Mouse (Mus musculus): ENCODE results near the gene Hoxb5. TPM values are rescaled to one million over a fixed set of nuclear protein-coding genes. Genes with fewer than 3 reads are reported as not detected.

Hoxb5 gene
- total RNA-seq, 2 experiments from 2014 or later, result 0.10 to 0.14 TPM

DNA sequence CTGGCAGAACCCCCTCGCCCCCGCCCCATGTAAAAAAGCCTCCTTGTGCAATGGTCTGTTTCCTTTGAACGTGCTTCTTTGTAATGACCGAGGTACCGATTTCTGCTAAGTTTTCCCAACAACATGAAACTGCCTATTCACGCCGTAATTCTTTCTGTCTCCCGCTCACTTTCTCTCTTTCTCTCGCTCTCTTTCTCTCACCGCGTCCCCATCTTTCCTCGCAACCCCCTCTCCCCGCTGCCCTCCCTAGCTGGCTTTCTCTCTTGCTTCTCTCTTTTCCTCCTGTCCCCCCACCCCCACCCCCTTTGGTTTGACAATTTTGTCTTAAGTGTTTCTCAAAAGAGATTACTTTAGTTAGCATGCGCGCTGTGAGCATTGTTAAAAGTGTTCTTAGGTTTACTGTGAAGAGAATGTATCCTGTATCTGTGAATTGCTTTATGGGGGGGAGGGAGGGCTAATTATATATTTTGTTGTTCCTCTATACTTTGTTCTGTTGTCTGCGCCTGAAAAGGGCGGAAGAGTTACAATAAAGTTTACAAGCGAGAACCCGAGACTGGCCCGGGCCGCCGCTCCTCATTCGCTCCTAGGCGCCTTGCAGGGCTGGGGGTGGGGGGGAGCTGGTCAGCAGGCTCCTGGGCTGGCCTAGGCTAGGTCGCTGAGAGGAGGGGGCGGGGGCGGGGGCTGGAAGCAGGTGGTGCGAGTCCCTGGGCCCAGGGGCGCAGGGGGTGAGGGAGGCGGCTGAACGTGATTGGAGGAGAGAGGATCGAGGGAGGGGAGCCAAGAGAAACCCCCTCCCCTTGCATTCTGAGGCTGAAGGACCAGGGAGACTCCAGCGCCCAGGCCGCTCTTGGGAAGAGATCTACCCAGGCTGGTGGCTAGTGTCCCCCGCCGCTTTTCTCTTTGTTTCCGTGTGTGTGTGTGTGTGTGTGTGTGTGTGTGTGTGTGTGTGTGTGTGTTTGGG is 18.1 kb upstream of the Hoxb5 start:
- intact Hi-C loops (cut with DNase I), result no loop called here
- no peak for DNase-seq (ENCODE audit: low spot score)

DNA sequence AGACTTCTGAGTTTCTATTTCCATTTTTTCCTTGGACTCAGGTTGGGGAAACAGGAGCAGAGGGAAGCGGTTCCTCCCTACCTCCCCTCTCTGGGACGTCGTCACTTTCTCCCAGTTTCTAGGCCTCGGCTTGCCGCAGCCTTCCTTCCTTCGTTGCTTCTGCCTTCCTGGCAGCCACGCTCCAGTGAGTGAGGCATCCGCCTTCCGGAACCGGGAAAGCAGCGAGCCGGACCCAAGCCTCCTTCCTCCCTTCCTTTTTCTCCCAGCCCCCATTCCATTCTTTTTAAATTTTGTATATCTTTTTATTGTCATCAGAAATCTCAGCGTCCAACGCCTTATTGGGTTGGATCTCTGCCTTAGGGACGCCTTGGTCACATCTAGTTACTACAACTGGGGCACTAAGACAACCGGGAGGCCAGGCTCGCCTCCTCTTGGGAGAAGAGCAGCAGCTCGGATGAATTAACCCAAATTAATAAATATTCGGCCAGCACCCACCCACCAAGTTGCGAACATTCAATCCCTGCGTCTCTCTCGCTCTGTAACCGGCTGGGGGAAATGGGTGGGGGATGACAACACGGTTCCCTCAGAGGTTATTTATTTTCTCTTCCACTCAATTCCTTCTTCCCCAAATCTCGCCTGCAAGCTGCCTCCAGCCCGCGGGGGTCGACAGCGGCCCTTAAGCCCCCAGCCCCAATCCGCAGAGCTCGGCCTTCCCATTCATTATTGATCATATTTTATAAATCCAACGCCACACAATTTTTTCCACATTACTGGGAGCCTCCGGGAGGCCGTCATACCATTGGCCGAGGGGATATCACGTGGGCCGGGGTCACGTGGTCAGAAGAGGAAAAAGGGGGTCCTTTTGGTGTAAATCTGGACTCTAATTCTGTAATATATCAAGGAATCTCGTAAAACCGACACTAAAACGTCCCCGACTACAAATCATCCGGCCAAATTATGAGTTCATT is 17.1 kb upstream of the Hoxb5 start, which contains the start of gene Hoxb7:
Gene Hoxb7 (plus strand): TSS at position 853 of the 968 bp plus-strand sequence.
- intact Hi-C loops (cut with DNase I), result no loop called here
- no peak for DNase-seq (ENCODE audit: low spot score)

DNA sequence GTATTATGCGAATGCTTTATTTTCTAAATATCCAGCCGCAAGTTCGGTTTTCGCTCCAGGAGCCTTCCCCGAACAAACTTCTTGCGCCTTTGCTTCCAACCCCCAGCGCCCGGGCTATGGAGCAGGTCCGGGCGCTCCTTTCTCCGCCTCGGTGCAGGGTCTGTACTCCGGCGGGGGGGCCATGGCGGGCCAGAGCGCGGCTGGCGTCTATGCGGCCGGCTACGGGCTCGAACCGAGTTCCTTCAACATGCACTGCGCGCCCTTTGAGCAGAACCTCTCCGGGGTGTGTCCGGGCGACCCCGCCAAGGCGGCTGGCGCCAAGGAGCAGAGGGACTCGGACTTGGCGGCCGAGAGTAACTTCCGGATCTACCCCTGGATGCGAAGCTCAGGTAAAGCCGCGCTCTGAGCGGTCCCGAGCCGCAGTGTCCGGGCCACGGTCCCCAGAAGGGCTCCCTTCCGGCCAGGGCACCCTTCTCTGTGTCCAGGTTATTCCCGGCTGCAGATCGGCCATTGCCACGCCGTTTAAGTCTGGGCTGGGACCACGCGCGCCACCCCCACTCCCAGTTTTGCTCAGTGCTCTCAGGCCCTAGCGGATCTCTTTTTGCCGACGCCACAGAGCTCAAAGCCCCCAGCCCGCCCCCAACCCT is 16.3 kb upstream of the Hoxb5 start:
- intact Hi-C loops (cut with DNase I), result no loop called here
- DNase-seq (ENCODE audit: low spot score), result no peak

DNA sequence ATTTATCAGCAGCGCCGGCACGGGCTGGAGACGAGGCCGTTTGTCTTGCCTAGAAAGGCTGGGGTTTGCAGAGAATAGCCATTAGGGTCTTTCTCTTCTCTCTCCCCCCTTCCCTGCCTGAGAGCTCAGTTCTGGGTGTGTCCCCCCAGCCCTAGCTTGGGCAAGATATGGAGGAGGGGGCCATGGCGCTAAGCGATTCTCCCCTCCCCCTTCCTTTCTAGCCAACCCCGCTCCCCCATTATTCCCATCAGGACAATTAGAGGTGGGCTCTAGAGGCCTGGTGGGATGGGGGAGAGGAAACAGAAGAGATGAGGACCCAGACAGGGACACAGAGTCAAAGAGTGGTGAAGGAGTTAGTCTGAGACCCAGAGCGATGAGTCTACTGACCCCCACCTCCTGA is 15.7 kb upstream of the Hoxb5 start:
- intact Hi-C loops (cut with DNase I), result no loop called here
- no peak for DNase-seq (ENCODE audit: low spot score)

DNA sequence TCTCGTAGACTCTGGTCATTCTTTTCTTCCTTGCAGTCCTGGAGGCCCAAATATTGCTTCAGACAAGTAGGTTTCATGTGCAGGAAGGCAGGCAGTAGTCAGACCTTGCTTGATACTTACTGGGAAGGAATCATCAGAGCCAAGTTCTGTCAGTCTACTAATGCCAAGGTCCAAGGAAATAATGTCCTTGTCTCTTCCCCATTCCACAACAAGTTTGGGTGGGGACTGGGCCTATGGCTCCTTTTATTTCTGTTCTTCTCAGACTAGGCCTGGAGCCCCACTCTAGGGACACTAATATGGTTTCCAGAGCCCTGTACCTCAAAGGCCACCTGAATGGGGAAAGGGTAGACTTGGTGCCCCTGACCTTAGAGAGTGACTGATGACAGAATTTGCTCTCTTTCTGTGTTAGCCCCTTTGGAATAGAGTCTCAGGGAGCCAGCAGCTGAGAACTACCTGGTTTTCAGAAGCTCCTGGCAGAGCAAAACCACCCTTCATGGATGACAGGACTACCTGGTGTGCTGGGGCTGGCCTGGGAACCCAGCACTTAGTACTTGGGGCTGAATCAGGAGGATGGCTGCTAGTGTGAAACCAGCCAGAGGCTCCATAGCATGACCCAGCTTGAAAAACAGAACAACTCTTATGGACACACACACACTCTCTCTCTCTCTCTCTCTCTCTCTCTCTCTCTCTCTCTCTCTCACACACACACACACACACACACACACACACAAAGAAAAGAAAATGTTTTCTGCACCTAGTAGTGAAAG is 14.5 kb upstream of the Hoxb5 start:
- no peak for DNase-seq (ENCODE audit: low spot score)
- intact Hi-C loops (cut with DNase I), result no loop called here

DNA sequence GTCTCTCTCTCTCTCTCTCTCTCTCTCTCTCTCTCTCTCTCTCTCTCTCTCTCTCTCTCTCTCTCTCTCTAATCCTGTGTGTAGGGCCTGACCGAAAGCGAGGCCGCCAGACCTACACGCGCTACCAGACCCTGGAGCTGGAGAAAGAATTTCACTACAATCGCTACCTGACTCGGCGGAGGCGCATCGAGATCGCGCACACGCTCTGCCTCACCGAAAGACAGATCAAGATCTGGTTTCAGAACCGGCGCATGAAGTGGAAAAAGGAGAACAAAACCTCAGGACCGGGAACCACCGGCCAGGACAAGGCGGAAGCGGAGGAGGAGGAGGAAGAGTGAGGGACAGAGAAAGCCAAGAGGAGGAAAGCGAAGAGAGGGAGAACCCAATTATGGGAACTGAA is 13.8 kb upstream of the Hoxb5 start:
- intact Hi-C loops (cut with DNase I), result no loop called here
- no peak for DNase-seq (ENCODE audit: low spot score)

DNA sequence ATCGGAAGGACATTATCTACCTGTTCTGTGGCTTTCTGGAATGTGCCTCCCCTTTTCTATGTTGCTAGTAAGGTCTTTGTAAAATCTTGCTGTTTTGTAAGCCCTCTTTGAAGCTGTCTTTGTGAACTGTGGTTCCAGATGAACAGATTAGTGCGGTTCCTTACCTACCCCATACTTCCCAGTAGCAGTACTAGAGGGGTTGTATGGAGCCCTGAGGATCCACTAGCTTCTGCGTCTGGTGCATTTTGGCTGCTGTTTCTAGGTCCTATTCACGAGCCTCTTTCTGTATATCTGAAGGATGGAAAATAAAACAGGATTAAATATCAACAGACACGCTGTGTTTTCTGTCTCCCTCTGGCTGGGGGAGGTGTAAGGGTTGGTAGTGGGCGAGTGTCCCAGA is 13.3 kb upstream of the Hoxb5 start:
- intact Hi-C loops (cut with DNase I), result no loop called here
- DNase-seq (ENCODE audit: low spot score), result no peak

DNA sequence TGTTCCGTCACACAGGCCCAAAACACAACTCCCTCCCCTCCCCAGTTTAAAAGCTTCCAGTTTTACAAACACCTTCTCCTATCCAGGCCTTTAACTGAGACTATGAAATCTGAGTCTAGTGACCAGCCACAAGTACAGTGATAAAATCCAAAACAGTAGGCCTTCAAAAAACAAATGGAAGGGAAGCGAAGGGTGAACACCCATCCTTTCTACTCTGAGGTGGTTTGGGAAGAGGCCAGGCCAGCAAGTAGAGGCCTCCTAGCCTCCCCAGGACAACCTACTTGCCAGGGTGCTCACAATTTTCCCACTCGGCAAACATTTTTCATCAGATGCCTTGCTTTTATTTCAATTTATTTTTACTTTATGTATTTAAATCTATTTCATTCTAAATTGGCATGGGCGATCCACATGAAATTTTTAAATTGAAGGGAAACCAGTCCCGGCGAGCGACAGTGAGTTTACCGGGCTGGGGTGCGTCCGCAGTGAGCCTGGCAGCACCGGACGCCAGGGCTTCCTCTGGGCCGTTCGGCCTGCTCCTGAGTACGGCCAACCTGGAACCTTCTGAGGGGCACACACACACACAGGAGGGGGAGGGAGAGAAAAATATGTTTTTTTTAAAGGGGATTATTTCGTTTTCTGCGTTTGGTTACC is 12.3 kb upstream of the Hoxb5 start:
- intact Hi-C loops (cut with DNase I), result no loop called here
- no peak for DNase-seq (ENCODE audit: low spot score)

DNA sequence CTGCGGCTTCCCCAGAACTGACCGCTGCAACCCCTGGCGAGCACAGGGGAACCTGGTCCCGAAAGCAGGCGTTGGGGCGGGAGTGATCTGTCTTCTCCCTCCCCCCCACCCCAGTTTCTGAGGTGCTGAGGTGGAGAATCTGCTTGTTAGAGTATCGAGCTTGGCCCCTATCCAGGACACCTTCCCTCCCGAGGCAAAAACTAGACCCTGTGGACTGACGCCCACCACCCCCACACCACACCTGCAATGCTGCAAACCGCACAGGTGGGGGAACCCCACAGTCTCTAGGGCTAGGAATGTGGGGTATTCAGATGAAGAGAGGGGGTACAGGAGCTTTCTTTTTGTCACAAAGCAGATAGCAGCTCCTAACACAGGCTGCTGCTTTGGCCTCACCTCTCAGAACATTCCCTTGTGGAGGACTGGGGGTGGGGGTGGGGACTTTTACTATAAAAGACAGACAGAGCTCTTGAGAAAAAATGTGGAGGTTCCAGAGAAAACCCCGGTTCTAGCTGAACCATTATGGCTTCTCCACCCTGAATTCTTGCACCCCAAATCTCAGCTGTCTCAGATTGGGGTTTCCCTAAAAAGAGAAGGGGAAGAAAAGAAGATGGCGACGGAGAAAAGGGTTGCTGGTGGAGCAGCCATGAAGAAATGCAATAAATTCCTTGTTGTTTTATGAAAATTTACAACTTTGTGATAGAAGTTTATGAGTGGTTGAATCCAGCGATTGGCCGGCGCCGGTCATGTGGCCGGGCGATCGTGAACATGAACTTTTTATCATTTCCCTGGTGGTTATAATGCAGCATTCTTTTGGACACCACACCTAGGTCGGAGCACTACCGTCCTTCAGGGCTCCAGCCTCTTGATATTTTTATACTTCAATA is 11.2 kb upstream of the Hoxb5 start, which contains the start of gene Hoxb6:
Gene Hoxb6 (plus strand): TSS at position 796 of the 884 bp plus-strand sequence.
- intact Hi-C loops (cut with DNase I), result no loop called here

DNA sequence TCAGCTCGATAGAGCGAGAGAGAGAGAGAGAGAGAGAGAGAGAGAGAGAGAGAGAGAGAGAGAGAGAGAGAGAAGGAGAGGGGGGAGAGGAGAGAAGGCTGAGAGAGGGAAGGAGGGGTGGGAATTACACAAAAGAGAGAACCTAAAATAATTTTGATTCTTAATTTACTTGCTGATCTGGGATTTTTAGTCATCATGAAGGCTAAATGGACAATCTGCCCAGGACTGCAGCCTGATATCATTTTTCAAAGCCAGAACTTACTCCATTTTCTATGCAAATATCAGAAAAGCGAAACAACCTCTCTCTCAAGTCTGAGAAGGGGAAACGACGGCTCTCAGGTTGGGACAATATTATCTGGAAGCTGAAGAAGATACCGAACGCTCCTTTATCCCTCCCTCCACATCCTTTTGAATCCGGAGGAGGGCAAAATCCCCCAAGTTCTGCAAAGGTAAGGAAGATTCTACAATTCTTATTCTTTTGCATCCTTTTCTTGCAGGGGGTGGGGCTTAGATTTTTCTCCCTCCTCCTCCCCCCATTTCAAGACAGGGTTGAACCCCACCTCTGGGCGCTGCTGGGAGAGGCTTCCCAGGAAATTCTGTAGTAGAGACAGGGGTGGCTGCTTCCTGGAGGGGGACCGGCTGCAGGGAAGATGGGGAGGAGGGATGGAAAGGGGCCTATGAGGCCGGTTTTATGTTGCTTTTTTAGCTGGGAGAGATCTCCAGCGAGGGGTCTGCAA is 10.4 kb upstream of the Hoxb5 start:
- no peak for DNase-seq (ENCODE audit: low spot score)
- intact Hi-C loops (cut with DNase I), result no loop called here

More for the DNA sequence above, 11.2 kb upstream of the Hoxb5 start, which contains the start of gene Hoxb6:
- DNase-seq (ENCODE audit: low spot score), result no peak

DNA sequence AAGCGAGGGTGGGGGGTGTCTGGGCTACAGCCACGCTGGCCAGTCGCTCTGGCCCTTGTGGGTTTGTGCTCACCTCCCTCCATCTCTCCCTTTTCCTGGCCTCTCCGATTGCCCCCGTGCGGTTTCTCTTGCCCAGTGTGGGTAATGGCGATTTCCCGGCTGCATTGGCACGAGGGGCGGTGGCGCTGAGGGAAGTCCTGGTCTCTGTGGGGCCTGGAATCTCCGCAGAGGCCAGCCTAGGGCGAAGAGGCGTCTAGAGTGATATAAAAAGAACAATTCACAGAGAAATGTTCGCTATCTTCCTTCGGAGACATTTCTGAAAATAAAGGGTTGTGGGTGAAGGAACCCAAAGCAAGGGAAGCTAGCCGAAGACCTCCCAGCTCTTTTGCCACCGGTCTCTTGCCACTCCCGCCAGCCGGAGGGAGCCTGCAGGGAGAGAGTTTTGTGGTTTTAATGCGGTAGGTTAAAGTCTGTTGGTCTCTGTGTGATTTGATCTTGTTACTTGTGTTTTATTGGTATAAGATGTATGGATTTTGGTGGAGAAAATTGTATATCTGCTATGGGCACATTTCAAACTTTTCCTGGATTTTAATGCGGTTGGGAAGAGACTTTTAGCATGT is 9.7 kb upstream of the Hoxb5 start:
- intact Hi-C loops (cut with DNase I), result no loop called here
- no peak for DNase-seq (ENCODE audit: low spot score)

DNA sequence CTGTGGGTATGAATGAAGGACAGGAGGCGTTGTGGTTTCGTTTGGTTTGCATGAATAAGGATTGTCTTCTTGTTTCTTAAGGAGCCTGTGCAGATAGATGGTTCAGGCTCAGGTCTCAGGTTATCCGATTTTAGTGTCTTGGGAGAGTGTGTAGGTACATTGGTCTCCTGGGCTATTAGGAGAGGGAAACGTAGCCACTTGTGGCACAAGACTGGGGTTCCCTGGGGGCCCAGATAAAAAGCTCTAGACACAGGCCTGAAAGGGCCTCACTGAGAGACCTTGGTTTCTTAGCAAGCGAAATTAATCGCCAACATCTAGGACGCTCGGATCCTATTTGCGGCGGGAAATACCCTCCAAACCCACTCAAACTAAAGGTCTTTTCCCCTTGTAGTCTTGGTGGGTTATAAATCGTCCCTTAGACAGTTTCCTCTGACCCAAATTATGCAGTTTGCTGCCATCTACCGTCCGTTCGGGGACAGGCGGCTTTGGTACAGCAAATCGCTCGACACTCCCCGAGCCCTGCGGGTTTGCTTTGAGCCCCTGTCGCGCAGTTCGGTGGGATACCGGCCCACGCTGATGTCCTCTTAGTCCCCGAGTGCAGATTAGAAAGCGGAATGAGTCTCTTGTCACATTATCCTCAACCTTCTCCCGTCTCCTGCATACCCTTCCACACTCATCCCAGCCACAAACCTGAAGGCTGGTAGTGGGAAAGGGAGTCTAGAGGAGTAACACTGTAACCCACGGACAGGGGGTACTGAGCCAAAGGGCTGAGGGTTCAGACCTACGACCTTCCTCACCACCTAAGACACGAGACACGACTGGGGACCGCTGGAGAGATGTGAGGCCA is 8.7 kb upstream of the Hoxb5 start:
- no peak for DNase-seq (ENCODE audit: low spot score)
- intact Hi-C loops (cut with DNase I), result loop anchor here (2.0 kb wide), 1 partner anchor 16 kb away; no protein-coding TSS in a partner anchor

DNA sequence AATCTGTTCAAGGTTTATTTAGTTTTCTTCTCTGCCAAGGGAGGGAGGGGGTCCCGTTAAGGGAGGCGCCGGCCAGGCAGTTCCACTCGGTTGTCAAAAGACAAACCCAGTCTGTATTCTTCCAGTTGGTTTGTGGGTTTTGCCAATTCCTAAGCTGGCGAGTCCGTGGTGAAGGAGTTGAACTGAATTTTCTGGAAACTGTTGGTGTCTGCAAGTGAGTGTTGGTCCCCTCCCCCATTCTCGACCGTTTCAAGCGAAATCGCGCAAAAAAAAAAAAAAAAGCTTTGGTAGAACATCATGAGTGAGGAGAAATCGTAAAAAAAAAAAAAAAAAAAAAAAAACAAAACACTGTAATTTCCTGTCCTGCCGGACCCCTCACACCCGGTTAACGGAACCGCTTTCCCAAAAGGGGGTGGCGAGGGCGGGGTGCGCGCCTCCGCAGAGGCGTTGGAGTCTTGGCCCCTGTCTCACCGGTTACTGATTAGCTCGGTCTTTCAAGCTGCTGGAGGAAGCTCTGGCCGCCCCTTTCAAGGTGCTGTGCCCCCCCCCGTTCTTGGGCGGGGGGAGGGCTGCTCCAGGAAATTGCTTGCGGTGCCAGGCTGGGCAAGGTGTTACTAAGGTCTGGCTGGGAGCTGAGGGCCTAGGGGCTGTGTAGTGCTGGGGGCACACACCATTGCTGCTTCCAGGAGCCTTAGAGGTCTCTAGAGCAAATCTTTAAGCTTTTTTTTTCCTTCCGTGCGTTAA is 7.9 kb upstream of the Hoxb5 start:
- DNase-seq (ENCODE audit: low spot score), result no peak
- intact Hi-C loops (cut with DNase I), result loop anchor here (2.0 kb wide), 1 partner anchor 16 kb away; no protein-coding TSS in a partner anchor

DNA sequence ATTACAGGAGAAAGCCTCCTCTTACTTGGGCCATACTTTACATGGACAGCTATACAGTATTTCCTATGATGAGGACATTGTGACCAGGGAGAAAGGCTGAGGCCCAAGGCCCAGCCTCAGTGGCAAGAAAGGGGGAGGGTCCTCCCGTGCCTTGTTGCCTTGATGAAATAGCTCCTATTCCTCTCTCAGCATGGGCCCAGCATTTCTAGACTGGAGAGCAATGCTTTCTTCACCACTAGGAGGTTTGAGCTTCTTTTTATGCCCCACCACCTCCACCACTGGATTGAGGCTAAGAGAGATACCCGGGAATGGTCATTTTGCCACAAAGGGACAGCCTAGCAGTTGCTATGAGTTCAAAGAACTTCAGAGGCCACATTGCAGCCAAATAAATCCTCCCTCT is 6.1 kb upstream of the Hoxb5 start:
- DNase-seq (ENCODE audit: low spot score), result no peak
- intact Hi-C loops (cut with DNase I), result no loop called here

DNA sequence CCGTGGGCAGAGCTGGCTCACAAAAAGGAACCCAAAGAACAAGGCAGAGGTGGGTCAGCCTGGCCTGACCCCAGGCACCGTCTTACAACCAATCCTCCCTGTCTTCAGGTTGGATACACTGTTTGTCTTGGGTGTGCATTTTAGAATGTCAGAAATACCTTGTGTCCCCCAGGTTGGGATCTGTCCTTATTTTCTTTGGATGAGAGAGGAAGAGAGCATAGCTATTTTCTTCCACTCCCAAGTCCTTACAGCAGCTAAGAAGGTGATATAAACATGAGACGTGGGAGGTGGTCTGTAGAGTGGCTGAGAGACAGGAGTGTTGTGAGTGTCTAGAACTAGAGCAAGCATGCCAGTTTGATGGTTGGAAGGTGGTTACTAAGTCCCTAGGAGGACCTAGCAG is 5.7 kb upstream of the Hoxb5 start:
- no peak for DNase-seq (ENCODE audit: low spot score)
- intact Hi-C loops (cut with DNase I), result no loop called here
